Mouse (Mus musculus): ENCODE results near the gene Gm42420.

Gene Gm42420

GRCm38 (mm10) chr6:39585517-39585916 lies at the start of gene Gm42420:
TSS of gene Gm42420 (plus strand) at chr6:39585753.
- no peak for DNase-seq (ENCODE audit: extremely low read depth, insufficient read length, low spot score)

GRCm38 (mm10) chr6:39536621-39537020 lies 48.9 kb upstream of the Gm42420 start:
- no peak for DNase-seq (ENCODE audit: extremely low read depth, insufficient read length, low spot score)

- no peak for DNase-seq (ENCODE audit: extremely low read depth, insufficient read length, low spot score)
Observed at GRCm38 (mm10) chr6:39537276-39537675, 48.3 kb upstream of the Gm42420 start.

- DNase-seq (ENCODE audit: extremely low read depth, insufficient read length, low spot score) = no peak
Observed at GRCm38 (mm10) chr6:39538227-39538626, 47.3 kb upstream of the Gm42420 start.

GRCm38 (mm10) chr6:39539679-39540155 lies 45.8 kb upstream of the Gm42420 start:
- no peak for DNase-seq (ENCODE audit: extremely low read depth, insufficient read length, low spot score)

- DNase-seq (ENCODE audit: extremely low read depth, insufficient read length, low spot score) = no peak
Observed at GRCm38 (mm10) chr6:39540563-39540962, 45.0 kb upstream of the Gm42420 start.

- DNase-seq (ENCODE audit: extremely low read depth, insufficient read length, low spot score) = peak; percentile 54
Observed at GRCm38 (mm10) chr6:39542631-39543597, 42.6 kb upstream of the Gm42420 start.

- DNase-seq (ENCODE audit: extremely low read depth, insufficient read length, low spot score) = no peak
Observed at GRCm38 (mm10) chr6:39543769-39544420, 41.7 kb upstream of the Gm42420 start.

- no peak for DNase-seq (ENCODE audit: extremely low read depth, insufficient read length, low spot score)
Observed at GRCm38 (mm10) chr6:39545474-39545873, 40.1 kb upstream of the Gm42420 start.

GRCm38 (mm10) chr6:39548030-39548429 lies 37.5 kb upstream of the Gm42420 start:
- DNase-seq (ENCODE audit: extremely low read depth, insufficient read length, low spot score) = no peak

- no peak for DNase-seq (ENCODE audit: extremely low read depth, insufficient read length, low spot score)
Observed at GRCm38 (mm10) chr6:39551981-39552636, 33.4 kb upstream of the Gm42420 start.

GRCm38 (mm10) chr6:39554888-39555647 lies 30.5 kb upstream of the Gm42420 start:
- DNase-seq (ENCODE audit: extremely low read depth, insufficient read length, low spot score) = no peak

GRCm38 (mm10) chr6:39555648-39555945 lies 30.0 kb upstream of the Gm42420 start:
- DNase-seq (ENCODE audit: extremely low read depth, insufficient read length, low spot score) = no peak

GRCm38 (mm10) chr6:39556900-39557659 lies 28.5 kb upstream of the Gm42420 start:
- no peak for DNase-seq (ENCODE audit: extremely low read depth, insufficient read length, low spot score)

- no peak for DNase-seq (ENCODE audit: extremely low read depth, insufficient read length, low spot score)
Observed at GRCm38 (mm10) chr6:39557723-39558261, 27.8 kb upstream of the Gm42420 start, which contains the start of gene Dennd2a. TSS of gene Dennd2a (minus strand) at chr6:39557867.

- DNase-seq (ENCODE audit: extremely low read depth, insufficient read length, low spot score) = no peak
Observed at GRCm38 (mm10) chr6:39559276-39559939, 26.1 kb upstream of the Gm42420 start.

GRCm38 (mm10) chr6:39562166-39563015 lies 23.2 kb upstream of the Gm42420 start:
- DNase-seq (ENCODE audit: extremely low read depth, insufficient read length, low spot score) = no peak

GRCm38 (mm10) chr6:39567528-39567927 lies 18.0 kb upstream of the Gm42420 start:
- no peak for DNase-seq (ENCODE audit: extremely low read depth, insufficient read length, low spot score)
